11 mouse cellular contexts compared by ENCODE assay signal in genomic region chr13:19570166-19570565, GRCm38 (mm10). TPM values are rescaled to one million over a fixed set of nuclear protein-coding genes. Genes with fewer than 3 reads are reported as not detected.
A peak's percentile ranks its signal among the peaks of the same experiment; 100 is the strongest.
DNase-seq lines count a peak whose midpoint lies in the region; TF ChIP-seq lines count a peak whose summit lies in the region.
"Not testable (repeated sequence)": the region's sequence is repeated elsewhere in the genome, so short reads cannot be mapped to it uniquely, and the experiment has no call there.
"Had no signal": no experiment of that assay in that cellular context is flagged by ENCODE, and none has a peak within 500 bp of the region (broad histone marks: within the 10 kb centered on the region; RNA-seq: fewer than 3 reads in every experiment).

No protein-coding gene starts in this region.

- not testable (repeated sequence) for TF ChIP-seq POLR2A in kidney, adult 2 months (IDR thresholded peaks at IDR 0.05; ENCODE audit: low read depth, low read length)

- not testable (repeated sequence) for H3K27me3 ChIP-seq in kidney, adult 2 months (replicated peaks; ENCODE audit: control insufficient read depth, insufficient read depth, low read length)

- not testable (repeated sequence) for H3K9me3 ChIP-seq in ES-E14 (ENCODE audit: control insufficient read depth, insufficient read depth, low read depth, low read length)

- peak; percentile 39 for DNase-seq in ES-CJ7 (ENCODE audit: low read depth, low spot score)
- DNase-seq in ES-E14 (ENCODE audit: low read depth, low spot score) = not testable (repeated sequence)
- DNase-seq in R1 (ENCODE audit: low read depth, low spot score) = peak; percentile 74
- DNase-seq in ZHBTc4 (ENCODE audit: low read depth, low spot score) = peak; percentile 32
- peak; percentile 67 for DNase-seq in kidney, adult 2 months
- DNase-seq in kidney, adult 9 months = peak; percentile 74

- H3K4me1 ChIP-seq in ES-E14 (ENCODE audit: control insufficient read depth in 2 of 2, insufficient read depth in 2 of 2, low read length in 2 of 2, poor library complexity in 1 of 2) = peaks cover 8 to 10% of the 10 kb centered on the region in 2 experiments
- not testable (repeated sequence) for H3K4me1 ChIP-seq in kidney, adult 2 months (ENCODE audit: control insufficient read depth, insufficient read depth, low read length)

- in situ Hi-C loops in ES-E14 (cut with MboI; ENCODE audit: low sequenced_read_pairs in 2 of 2, unreplicated experiment in 2 of 2) = not testable (repeated sequence)

- H3K4me3 ChIP-seq in ES-E14 (ENCODE audit: insufficient read depth in 1 of 2, low read depth in 1 of 2, low read length in 2 of 2, poor library complexity in 1 of 2, severe bottlenecking in 1 of 2); kidney, adult 2 months (ENCODE audit: insufficient read depth, low read depth, low read length): not testable (repeated sequence)

- peak overlapping the region; percentile 22; the same call in 1 of the 2 replicates for H3K27ac ChIP-seq in ES-E14 (ENCODE audit: insufficient read depth, low read depth, low read length, poor library complexity, severe bottlenecking)
- not testable (repeated sequence) for H3K27ac ChIP-seq in kidney, adult 2 months (ENCODE audit: insufficient read depth, low read depth, low read length)

- not testable (repeated sequence) for TF ChIP-seq CTCF in kidney, adult 2 months (conservative IDR thresholded peaks at IDR 0.05; ENCODE audit: insufficient read depth, insufficient read length, low read depth, low read length)

- H3K36me3 ChIP-seq in ES-E14 (ENCODE audit: control insufficient read depth, insufficient read depth, low read length, poor library complexity, severe bottlenecking); kidney, adult 2 months (ENCODE audit: control insufficient read depth, insufficient read depth, low read length): not testable (repeated sequence)

- H3K9ac ChIP-seq in ES-E14 (ENCODE audit: insufficient read depth, low read depth, low read length, poor library complexity, severe bottlenecking) = not testable (repeated sequence)

RNA-seq across cellular contexts. Expression of gene Epdr1, which starts 49.6 kb away (rescaled TPM):
- 9.9 and 15.6 TPM in 2 replicates for total RNA-seq in ES-E14 (2012; rRNA removed)
- 12.1 and 16.1 TPM in 2 replicates for polyA plus RNA-seq in kidney, adult 2 months (2012; rRNA removed)
- total RNA-seq: MEL had no signal
- polyA plus RNA-seq: G1E had no signal

RNA-seq across cellular contexts. Expression of gene Sfrp4, which starts 52.7 kb away (rescaled TPM):
- 6.4 and 11.0 TPM in 2 replicates for total RNA-seq in ES-E14 (2012; rRNA removed)
- polyA plus RNA-seq in kidney, adult 2 months (2012; rRNA removed) = 2.5 and 6.5 TPM in 2 replicates
- total RNA-seq: CH12.LX had no signal
- polyA plus RNA-seq: activated CD4-positive, CD25-positive, alpha-beta regulatory T cell, adult 4 months; CD4-positive, CD25-positive, alpha-beta regulatory T cell, adult 4 months; G1E had no signal
